Mouse (Mus musculus) adrenal gland, postnatal 0 days (tissue): ENCODE measurements around the gene Tmem262. TPM values are rescaled to one million over a fixed set of nuclear protein-coding genes. Genes with fewer than 3 reads are reported as not detected.

Experiments used
- microRNA-seq: library from miRNA; unstranded; fragments of <30 nt; microRNA quantifications from one replicate; pipeline ENCODE4, GENCODE M21; 2016; ENCODE audit warnings: borderline replicate concordance; ENCODE audit not compliant: insufficient number of aligned reads
- polyA plus RNA-seq: library from polyadenylated mRNA; unstranded; fragments of >200 nt; fragmentation: Nextera tagmentation; extraction: Ambion mirVana; gene quantifications from 2 replicates; pipeline ENCODE4 v1.2.1, GENCODE M21; 2015

Tmem262 gene
- polyA plus RNA-seq = not detected in 2 replicates

DNA sequence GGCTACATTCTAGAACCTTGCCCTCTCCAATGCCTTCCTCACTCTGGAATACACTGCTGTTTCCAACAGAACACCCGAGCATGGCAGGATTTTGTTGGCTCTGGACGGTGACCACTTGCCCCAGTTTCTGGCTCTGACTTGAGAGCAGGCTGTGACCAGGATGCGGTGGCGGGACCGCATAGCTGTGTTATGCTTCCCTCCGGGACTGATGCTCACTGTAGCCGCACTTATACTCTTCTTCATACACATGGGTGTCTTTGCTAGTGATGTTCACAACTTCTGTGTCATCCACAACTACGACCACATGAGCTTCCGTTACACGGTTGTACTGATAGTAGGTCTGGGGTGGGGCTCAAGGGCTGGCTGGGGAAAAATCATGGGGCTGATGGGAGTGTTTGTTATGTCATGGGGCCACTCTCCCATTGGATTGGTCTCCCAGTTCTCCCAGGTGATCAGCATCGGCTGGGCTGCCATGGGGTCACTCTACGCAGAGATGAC lies at the start of gene Tmem262:
Gene Tmem262, plus strand, starts transcription at position 51 of the 498 bp plus-strand sequence.

GRCm38 (mm10) chr19:6046294-6047153 lies 33.3 kb upstream of the Tmem262 start, which contains the start of gene Syvn1:
Gene Syvn1 (plus strand): TSS chr19:6046576.

GRCm38 (mm10) chr19:6057313-6058096 lies 22.3 kb upstream of the Tmem262 start, which contains the start of the genes Mrpl49 and Fau:
Gene Mrpl49 (minus strand): TSS chr19:6057785.
Gene Fau (plus strand): TSS chr19:6057844.

GRCm38 (mm10) chr19:6061021-6061533 lies 18.8 kb upstream of the Tmem262 start, which contains the start of gene Znhit2:
Gene Znhit2 (plus strand): TSS chr19:6061192.

DNA sequence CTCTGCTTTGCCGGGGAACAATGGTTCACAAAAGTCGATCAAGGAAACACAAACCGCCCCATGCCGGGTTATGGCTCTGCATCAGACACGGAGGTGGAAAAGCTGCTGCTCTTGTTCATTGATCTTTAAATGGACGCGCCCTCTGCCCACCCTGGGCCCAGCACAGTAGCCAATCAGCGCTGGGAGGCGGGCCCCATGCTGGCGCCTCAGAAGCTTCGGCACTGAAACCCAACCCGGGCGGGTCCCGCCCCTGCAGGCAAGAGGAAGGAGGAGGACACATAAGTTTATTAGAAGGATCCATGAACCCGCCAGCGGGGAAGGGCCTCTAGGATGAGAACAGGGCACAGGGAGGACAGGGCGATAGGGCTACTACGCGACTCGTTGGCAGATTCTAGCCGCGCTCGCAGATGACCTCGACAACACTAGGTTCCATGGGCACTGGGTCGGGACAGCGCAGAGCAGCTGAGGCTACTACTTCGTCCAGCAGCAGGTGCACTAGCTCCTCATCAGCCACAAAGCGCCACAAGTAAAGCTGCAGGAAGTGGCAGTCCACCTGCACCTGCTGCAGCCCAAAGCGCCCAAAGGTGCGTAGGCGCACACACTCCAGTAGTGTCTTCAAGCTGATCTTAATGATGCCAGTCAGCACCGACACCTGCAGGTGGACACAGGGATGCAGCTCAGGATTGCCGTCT lies 12.0 kb upstream of the Tmem262 start, which contains the start of gene Tm7sf2:
Gene Tm7sf2, minus strand, starts transcription at position 650 of the 692 bp plus-strand sequence.

DNA sequence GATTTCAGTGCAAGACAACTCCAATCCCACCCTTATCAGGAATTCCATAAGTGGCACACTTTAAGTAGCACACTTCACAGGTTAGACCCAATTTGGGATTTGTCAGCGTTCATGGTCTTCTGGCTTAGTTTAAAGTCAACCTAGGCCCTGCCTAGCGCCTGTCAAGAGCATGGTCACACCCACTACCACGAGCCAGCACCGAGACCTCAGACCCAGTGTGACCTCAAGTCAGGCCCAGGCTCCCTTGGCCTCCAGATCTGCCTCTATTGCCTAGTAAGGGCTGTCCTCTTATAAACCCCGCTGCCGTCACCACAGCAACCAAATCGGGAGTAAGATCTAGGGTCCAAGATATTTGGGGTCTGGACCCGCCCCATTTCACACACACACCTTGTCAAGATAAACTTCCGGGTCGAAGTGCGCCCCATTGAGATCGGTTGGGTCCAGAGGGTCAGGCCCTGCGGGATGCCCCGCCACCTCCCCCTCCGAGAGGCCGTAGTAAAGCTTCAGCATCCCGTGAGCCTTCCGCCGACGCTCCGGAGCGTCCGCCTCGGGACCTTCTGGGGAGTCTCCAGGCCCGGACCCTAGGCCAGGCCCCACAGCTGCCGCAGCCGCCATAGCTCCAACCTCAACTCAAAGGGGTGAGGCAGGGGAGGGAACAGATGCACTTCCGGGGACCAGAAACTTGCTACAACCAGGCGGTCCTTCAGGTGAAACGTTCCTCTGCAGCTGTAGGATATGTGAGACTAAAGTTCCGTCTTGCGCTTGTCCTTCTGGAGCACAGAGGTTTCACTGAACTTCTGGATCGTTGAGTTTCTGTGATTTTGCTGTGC lies 3.1 kb upstream of the Tmem262 start, which contains the start of gene Vps51:
Gene Vps51, minus strand, starts transcription at position 668 of the 830 bp plus-strand sequence.

DNA sequence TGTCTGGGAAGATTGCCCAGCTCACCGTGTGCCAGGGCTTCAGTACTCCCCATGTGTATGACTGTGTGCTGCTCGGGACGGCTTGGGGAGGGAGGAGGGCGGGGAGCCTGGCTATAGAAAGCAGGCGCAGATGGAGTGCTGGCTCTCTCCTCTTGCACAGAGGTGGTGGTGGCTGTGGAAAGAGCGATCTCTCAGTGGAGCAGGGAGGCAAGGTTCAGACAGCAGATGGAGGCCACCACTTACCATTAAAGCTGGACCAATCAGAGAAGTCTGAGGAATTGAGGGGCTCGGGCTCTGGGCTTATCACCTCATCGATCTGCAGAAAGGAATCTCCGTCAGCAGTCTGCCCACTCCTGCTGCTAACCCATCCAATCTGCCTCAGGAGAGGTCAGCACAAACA lies 2.3 kb downstream of the Tmem262 start, which contains the start of gene Gm28374:
Gene Gm28374, minus strand, starts transcription at position 101 of the 400 bp plus-strand sequence.

DNA sequence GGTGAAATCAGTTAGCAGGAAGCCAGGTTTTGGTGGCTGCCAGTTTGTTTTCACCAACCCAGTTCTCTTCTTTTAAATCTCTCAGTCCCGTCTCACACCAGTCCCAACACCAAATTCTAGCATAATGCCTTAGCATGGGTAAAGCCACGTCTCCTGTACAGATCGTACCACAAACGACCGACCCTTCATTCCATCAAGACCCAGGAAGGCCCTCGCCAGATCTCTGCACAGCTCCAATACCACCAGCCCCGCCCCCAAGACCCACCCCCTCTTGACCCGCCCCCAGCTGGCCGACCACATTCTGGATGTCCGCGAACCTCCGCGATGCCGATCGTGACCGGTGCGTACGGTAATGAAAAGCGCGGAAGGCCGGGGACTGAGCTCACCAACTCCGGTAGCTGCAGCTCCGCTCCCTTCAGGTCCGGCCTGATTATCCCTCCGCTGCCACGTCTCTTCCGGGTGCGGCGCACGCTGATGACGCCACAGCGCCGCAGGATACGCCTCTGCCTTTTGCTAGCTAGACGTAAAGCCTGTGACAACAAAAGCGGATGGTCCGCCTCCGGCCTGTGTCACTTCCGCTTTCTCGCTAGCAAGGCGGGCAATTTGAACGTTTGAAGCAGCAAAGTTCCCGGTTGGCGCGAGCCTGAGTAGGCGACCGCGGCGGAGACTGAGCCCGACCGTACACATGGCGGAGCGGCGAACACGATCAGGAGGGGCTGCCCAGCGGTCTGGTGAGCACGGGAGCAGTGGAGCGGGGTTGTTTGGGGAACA lies 4.8 kb downstream of the Tmem262 start, which contains the start of the genes Zfpl1 and Cdca5:
Gene Zfpl1, minus strand, starts transcription at position 479 of the 771 bp plus-strand sequence.
Gene Cdca5, plus strand, starts transcription at position 506 of the 771 bp plus-strand sequence.

GRCm38 (mm10) chr19:6094119-6094518 lies 14.3 kb downstream of the Tmem262 start, which contains the start of gene AC131692.1:
Gene AC131692.1 (plus strand): TSS chr19:6094419.

DNA sequence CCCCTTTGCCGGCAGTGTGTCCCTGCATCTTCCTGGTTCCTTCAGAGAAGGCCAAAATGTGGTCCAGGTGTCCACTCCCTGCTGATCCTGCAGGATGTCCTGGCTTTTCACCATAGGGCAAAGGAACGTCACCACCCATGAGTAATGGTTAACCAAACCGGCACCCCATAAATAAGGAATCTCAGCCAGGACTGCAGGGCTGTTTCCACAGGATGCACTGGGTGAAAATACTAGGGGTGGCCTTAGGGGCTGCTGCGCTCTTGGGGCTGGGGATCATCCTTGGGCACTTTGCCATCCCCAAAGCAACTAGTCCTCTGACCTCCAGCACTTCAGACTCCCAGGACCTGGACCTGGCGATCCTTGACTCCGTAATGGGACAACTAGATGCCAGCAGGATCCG lies 25.8 kb downstream of the Tmem262 start, which contains the start of gene Naaladl1:
Gene Naaladl1, plus strand, starts transcription at position 197 of the 400 bp plus-strand sequence.

DNA sequence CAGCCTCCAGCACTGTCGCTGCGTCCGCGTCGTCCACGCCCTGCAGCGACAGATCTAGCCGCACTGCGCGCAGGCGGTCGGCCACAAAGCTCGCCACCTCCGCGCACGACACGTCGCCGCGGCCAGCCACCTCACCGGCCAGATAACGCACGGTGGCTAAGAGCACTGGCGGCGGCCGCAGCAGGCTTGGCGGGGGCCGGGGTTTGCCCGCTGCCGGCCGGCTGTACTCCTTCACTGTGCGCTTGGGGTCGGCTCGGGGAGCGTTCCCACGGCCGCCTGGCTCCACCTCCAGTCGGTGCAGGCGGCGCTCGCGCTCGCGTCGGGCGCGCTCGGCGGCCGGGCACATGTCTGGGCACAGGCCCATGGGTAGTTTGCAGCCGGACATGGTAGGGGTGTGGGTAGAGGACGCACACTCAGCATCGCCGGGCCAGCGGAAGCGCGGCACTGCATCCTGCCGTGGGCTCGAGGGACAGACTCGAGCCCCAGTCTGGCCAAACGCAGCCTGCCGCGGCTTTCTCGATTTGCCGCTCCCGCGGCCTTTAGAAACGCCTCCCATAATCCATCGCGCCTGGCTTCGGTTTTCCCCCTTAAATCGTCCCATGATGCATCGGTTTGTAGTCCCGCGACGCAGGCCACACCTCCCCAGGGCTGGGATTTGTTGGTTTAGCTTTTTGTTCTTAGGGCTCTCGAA lies 38.3 kb downstream of the Tmem262 start, which contains the start of gene Sac3d1:
Gene Sac3d1, minus strand, starts transcription at position 665 of the 691 bp plus-strand sequence.

GRCm38 (mm10) chr19:6127760-6128341 lies 48.0 kb downstream of the Tmem262 start, which contains the start of gene Snx15:
Gene Snx15 (minus strand): TSS chr19:6128304.

Small RNA genes lying within 50 kb of the gene (microRNA-seq; reads per million reads assigned to microRNA genes)
- 1.8 reads per million for gene Mir6988

Other genes with a start within 250 kb of the Tmem262 start
- 19.3 and 42.3 TPM in 2 replicates for gene Frmd8, start 204.8 kb upstream of the Tmem262 start, polyA plus RNA-seq
- 9.9 and 23.2 TPM in 2 replicates for gene Slc25a45, start 202.2 kb upstream of the Tmem262 start, polyA plus RNA-seq
- 2.2 and 3.1 TPM in 2 replicates for gene Tigd3, start 185.9 kb upstream of the Tmem262 start, polyA plus RNA-seq
- 52.8 and 74.8 TPM in 2 replicates for gene Dpf2, start 167.0 kb upstream of the Tmem262 start, polyA plus RNA-seq
- 10.5 and 12.6 TPM in 2 replicates for gene Cdc42ep2, start 155.2 kb upstream of the Tmem262 start, polyA plus RNA-seq
- gene Pola2, start 115.8 kb upstream of the Tmem262 start, polyA plus RNA-seq = 19.6 and 27.3 TPM in 2 replicates
- not detected in 2 replicates for gene Slc22a20, start 93.9 kb upstream of the Tmem262 start, polyA plus RNA-seq
- gene Capn1, start 64.1 kb upstream of the Tmem262 start, polyA plus RNA-seq = 13.9 and 14.2 TPM in 2 replicates
- gene Syvn1, start 33.5 kb upstream of the Tmem262 start, polyA plus RNA-seq = 20.3 and 29.1 TPM in 2 replicates
- 47.4 and 63.4 TPM in 2 replicates for gene Mrpl49, start 22.2 kb upstream of the Tmem262 start, polyA plus RNA-seq
- gene Fau, start 22.2 kb upstream of the Tmem262 start, polyA plus RNA-seq = 839 and 888 TPM in 2 replicates
- gene Znhit2, start 18.8 kb upstream of the Tmem262 start, polyA plus RNA-seq = 35.7 and 47.8 TPM in 2 replicates
- gene Tm7sf2, start 11.7 kb upstream of the Tmem262 start, polyA plus RNA-seq = 14.7 and 17.7 TPM in 2 replicates
- gene Vps51, start 2.8 kb upstream of the Tmem262 start, polyA plus RNA-seq = 44.2 and 52.3 TPM in 2 replicates
- gene Gm28374, start 2.2 kb downstream of the Tmem262 start, polyA plus RNA-seq = 0.28 and 0.91 TPM in 2 replicates
- gene Zfpl1, start 4.9 kb downstream of the Tmem262 start, polyA plus RNA-seq = 47.0 and 62.8 TPM in 2 replicates
- 8.0 and 9.5 TPM in 2 replicates for gene Cdca5, start 5.0 kb downstream of the Tmem262 start, polyA plus RNA-seq
- 0.41 TPM in 1 of 2 replicates, not detected in the other for gene AC131692.1, start 14.4 kb downstream of the Tmem262 start, polyA plus RNA-seq
- gene Naaladl1, start 25.7 kb downstream of the Tmem262 start, polyA plus RNA-seq = 0.28 and 0.61 TPM in 2 replicates
- gene Sac3d1, start 38.6 kb downstream of the Tmem262 start, polyA plus RNA-seq = 28.5 and 29.2 TPM in 2 replicates
- gene Snx15, start 48.3 kb downstream of the Tmem262 start, polyA plus RNA-seq = 21.4 and 22.6 TPM in 2 replicates
- 0.47 and 0.60 TPM in 2 replicates for gene Batf2, start 61.0 kb downstream of the Tmem262 start, polyA plus RNA-seq
- gene Arl2, start 61.5 kb downstream of the Tmem262 start, polyA plus RNA-seq = 101 and 106 TPM in 2 replicates
- gene Majin, start 104.4 kb downstream of the Tmem262 start, polyA plus RNA-seq = 0.46 and 0.73 TPM in 2 replicates
- 148 and 158 TPM in 2 replicates for gene Gpha2, start 146.3 kb downstream of the Tmem262 start, polyA plus RNA-seq
- gene Ppp2r5b, start 155.8 kb downstream of the Tmem262 start, polyA plus RNA-seq = 41.5 and 44.1 TPM in 2 replicates
- gene Atg2a, start 161.6 kb downstream of the Tmem262 start, polyA plus RNA-seq = 5.9 and 10.4 TPM in 2 replicates
- 54.1 and 63.1 TPM in 2 replicates for gene Ehd1, start 196.7 kb downstream of the Tmem262 start, polyA plus RNA-seq
- 0.41 and 0.68 TPM in 2 replicates for gene Cdc42bpg, start 226.4 kb downstream of the Tmem262 start, polyA plus RNA-seq